Mouse (Mus musculus) testis, adult 2 months (tissue): ENCODE results near the gene Kcnj4.

Experiments used
- CTCF ChIP-seq: fragments of 200-500 bp; IDR thresholded peaks from 2 replicates; pipeline ENCODE4 v1.5.1; 2012; ENCODE audit warnings: low read depth, mild to moderate bottlenecking, inconsistent platforms, low read length, moderate library complexity; ENCODE audit not compliant: control insufficient read depth, insufficient read depth, insufficient replicate concordance
- POLR2A ChIP-seq: fragments of 200-500 bp; IDR thresholded peaks from 2 replicates; pipeline ENCODE4 v1.6.1; 2012; ENCODE audit warnings: low read depth, mild to moderate bottlenecking, inconsistent platforms, low read length, moderate library complexity; ENCODE audit not compliant: control insufficient read depth

DNA sequence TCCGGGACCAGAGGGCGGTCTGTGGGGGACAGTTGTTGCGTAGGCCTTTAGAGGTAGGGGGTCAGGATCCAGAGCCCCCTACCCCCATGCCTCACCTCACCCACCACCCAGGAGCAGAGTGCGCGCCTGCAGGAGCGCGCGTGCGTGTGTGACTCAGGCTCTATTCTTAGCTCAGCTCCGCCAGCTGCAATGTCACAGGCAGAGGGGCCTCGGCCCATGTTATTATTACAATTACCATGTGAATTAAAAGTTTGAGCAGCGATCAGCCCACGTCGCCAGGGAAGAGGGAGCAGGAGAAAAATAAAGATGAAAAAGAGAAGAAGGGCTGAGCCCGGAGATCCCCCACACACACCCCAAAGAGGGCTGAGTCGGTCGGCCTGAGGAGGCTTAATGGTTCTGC is 4.9 kb downstream of the Kcnj4 start:
- TF ChIP-seq POLR2A = no peak
- no peak for TF ChIP-seq CTCF
